Mouse (Mus musculus) spleen, embryonic (tissue): Measurements from ENCODE around the gene Hcrt.

Experiments used
- CTCF ChIA-PET: fragments of 350-600 bp; sonication (Branson Sonifier 250); formaldehyde crosslinking; loops from one replicate; lab custom pipeline; 2022; lab: Charles Lee

Hcrt gene

GRCm38 (mm10) chr11:100769980-100770379 lies 7.2 kb upstream of the Hcrt start:
- CTCF ChIA-PET, result no interaction called here

- CTCF ChIA-PET, result no interaction called here
Observed at GRCm38 (mm10) chr11:100767871-100768270, 5.1 kb upstream of the Hcrt start.

GRCm38 (mm10) chr11:100766726-100767125 lies 4.0 kb upstream of the Hcrt start:
- CTCF ChIA-PET, result no interaction called here

- CTCF ChIA-PET, result interaction anchor here (0.5 to 1.0 kb wide), 3 partner anchors 11 to 31 kb away, joined by 3 to 4 read pairs (median 3); no protein-coding TSS in a partner anchor
Observed at GRCm38 (mm10) chr11:100761547-100762045, 1.1 kb downstream of the Hcrt start.

DNA sequence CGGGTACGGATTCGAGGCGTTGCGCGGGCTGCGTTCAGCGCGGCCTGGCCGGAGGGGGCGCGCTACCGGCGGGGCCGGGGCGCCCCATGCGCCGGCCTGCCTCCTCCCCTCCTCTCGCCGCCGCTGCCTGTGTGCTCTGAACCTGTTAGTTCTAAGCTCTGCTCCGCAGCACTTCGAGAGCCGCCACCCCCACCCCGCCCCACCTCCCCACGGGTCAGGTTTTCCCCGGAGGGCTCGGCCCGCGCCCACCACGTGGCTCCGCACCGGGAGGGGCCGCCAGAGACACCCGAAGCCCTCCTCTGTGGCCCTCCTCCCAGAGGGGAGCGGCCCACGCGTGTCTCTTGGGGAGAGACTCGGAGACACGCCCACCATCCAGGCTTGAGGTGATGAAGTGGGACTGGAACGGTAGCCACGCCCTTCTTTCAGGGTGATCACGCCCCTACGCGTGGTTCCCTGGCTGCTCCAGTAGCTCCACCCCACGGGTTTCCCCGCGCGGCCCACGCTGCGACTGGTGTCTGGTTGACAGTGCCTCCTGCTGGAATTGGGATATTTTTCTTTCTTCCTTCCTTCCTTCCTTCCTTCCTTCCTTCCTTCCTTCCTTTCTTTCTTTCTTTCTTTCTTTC lies 3.0 kb downstream of the Hcrt start, which contains the start of gene Kcnh4:
TSS of gene Kcnh4 (minus strand) at position 332 of the 623 bp plus-strand sequence.
- CTCF ChIA-PET, result interaction anchor here (0.6 to 1.4 kb wide), 2 partner anchors 22 to 54 kb away, joined by 3 read pairs; no protein-coding TSS in a partner anchor

GRCm38 (mm10) chr11:100758707-100759610 lies 3.8 kb downstream of the Hcrt start:
- CTCF ChIA-PET, result interaction anchor here (1.4 kb wide), 1 partner anchor 55 kb away, joined by 3 read pairs; no protein-coding TSS in a partner anchor

- CTCF ChIA-PET, result no interaction called here
Observed at GRCm38 (mm10) chr11:100757566-100757965, 5.2 kb downstream of the Hcrt start.

GRCm38 (mm10) chr11:100756476-100756875 lies 6.3 kb downstream of the Hcrt start:
- CTCF ChIA-PET, result no interaction called here

DNA sequence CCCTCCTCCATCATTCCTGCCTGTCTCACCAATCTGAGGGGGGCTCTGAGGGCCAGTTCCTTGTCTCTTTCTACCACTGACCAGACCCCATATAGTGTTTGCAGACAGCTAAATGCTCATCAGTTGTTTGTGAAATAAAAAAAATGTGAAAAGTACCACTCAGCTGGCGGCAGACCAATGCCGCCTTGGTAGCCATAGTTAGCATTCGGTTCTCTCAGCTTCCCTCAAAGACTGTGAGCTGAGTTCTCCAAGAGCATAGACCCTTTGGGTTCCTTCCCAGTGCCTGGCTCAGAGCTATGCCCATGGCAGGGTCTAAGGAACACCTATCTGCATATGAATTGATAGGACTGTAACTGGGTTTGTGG lies 8.1 kb downstream of the Hcrt start:
- CTCF ChIA-PET, result no interaction called here

GRCm38 (mm10) chr11:100754021-100754692 lies 8.6 kb downstream of the Hcrt start:
- CTCF ChIA-PET, result interaction anchor here (0.5 to 0.7 kb wide), 2 partner anchors 149 to 210 kb away, joined by 5 to 16 read pairs; no protein-coding TSS in a partner anchor

DNA sequence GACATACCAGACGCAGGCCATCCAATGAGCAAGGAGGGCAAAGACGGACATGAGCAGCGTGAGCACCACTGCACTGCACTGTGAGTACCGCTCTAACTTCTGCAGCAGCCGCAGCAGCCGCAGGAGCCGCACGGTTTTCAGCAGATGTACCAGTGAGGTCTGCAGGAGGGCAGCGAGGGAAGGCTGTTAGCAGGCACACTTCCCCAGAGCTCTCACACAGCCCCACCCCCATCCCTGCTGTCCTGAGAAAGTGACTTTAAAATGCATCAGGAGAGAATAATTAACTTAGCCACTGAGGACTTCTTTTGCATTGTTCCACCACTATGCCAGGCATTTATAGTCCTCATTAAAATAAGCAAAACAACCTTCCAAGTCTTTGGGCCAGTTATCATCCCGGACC lies 10.4 kb downstream of the Hcrt start:
- CTCF ChIA-PET, result no interaction called here

- CTCF ChIA-PET, result no interaction called here
Observed at GRCm38 (mm10) chr11:100750127-100750526, 12.6 kb downstream of the Hcrt start.

- CTCF ChIA-PET, result no interaction called here
Observed at GRCm38 (mm10) chr11:100749469-100749868, 13.3 kb downstream of the Hcrt start.

GRCm38 (mm10) chr11:100748620-100749019 lies 14.1 kb downstream of the Hcrt start:
- CTCF ChIA-PET, result no interaction called here

DNA sequence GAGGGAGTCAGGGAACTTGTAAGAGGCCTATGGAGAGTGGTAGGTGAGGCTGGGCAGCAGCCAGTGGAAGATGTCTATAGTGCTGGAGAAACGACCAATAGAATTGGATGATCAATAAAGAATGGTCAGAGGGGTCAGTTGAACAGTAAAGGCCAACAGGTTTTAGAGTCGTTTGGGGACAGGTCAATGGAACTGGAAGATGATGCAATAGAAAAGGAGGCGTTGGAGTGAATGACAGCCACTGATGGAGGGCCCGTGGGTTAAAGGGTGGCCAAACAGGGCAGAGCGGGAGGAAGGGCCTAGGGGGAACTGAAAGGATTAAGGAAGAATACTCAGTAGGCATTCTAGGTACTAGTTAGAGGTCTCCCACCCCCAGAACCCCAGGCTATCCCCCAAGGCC lies 15.6 kb downstream of the Hcrt start:
- CTCF ChIA-PET, result interaction anchor here (0.6 kb wide), 1 partner anchor 11 kb away, joined by 3 read pairs; no protein-coding TSS in a partner anchor

DNA sequence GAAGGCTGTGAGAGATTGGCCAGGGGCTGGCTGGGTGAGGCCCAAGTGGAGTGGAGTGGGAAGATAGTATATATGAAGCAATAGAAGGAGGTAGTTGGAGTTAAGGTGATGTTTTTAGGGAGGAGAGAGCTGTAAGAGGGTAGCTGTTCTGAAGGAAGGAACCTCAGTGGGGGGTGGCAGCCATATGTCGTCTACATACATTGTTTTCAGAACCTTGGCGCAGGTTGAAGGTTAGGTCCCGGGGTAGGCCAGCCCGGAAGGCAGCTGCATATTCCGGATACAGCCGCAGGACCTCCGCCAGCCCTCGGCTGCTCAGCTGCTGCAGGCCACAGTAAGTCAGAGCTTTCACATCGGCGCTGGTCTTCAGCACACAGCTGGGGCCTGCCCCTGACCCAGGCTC lies 16.2 kb downstream of the Hcrt start:
- CTCF ChIA-PET, result interaction anchor here (0.6 kb wide), 1 partner anchor 10 kb away, joined by 3 read pairs; no protein-coding TSS in a partner anchor

DNA sequence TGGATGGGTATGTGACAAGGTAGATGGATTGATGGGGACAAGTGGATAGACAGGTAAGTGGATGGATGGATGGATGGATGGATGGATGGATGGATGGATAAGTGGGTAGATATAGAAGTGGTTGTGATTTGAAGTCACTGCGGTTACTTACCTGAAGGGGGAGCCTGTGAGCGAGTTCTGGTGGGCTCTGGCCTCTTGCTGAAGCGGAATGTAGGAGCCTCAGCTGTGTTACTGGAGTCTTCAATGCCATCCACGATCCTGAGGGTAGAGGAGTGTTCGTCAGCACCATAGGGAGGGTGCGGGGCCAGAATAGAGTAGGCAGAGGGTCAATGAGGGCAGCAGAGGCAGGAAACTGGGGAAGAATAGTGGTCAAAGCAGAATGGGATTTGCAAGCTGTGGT lies 17.6 kb downstream of the Hcrt start:
- CTCF ChIA-PET, result interaction anchor here (0.6 kb wide), 2 partner anchors 74 to 149 kb away, joined by 3 to 7 read pairs; no protein-coding TSS in a partner anchor

- CTCF ChIA-PET, result interaction anchor here (0.5 kb wide), 1 partner anchor 82 kb away, joined by 6 read pairs; no protein-coding TSS in a partner anchor
Observed at GRCm38 (mm10) chr11:100741348-100741747, 21.4 kb downstream of the Hcrt start.

DNA sequence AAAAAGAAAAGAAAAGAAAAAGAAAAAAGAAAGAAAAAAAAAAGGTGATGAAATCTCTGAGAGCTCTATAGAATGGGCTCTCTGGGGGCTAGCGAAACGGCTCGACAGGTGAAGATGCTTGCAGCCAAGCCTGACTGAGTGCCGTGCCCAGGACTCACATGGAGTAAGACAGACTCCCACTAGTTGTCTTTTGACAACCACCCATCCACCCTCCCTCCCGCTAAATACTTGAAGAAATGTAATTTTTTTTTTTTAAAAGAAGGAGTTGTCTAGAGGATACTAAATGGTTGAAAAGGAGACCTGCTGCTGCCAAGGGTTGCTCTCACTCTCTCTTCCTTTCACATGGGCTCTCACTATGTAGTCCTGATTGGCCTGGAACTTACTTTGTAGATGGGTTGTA lies 24.0 kb downstream of the Hcrt start:
- CTCF ChIA-PET, result interaction anchor here (0.6 to 0.7 kb wide), 2 partner anchors 28 to 377 kb away, joined by 3 to 4 read pairs; no protein-coding TSS in a partner anchor

- CTCF ChIA-PET, result interaction anchor here (0.6 to 0.8 kb wide), 3 partner anchors 10 to 438 kb away, joined by 3 to 6 read pairs (median 3); partner anchors contain the start of gene Kcnh4
Observed at GRCm38 (mm10) chr11:100738066-100738604, 24.6 kb downstream of the Hcrt start, which contains the start of gene Rab5c. Gene Rab5c (minus strand): TSS chr11:100738215.
